Mouse (Mus musculus) embryonic fibroblast, embryonic 13.5 days (primary cell): ENCODE measurements around the gene Scgb1c1. TPM values are rescaled to one million over a fixed set of nuclear protein-coding genes. Genes with fewer than 3 reads are reported as not detected.
A peak's percentile ranks its signal among the peaks of the same experiment; 100 is the strongest.

Source experiments
- H3K27ac ChIP-seq: 2 replicates; pipeline ENCODE4 v1.5.1; 2012; ENCODE audit warnings: low read length, control low read depth, inconsistent platforms; ENCODE audit not compliant: insufficient read depth
- H3K4me1 ChIP-seq: 2 replicates; pipeline ENCODE4 v1.6.1; 2011; ENCODE audit warnings: low read length; ENCODE audit not compliant: control insufficient read depth, insufficient read depth
- H3K4me3 ChIP-seq: 2 replicates; pipeline ENCODE4 v1.5.1; 2011; ENCODE audit warnings: mild to moderate bottlenecking, control low read depth, low read length; ENCODE audit not compliant: insufficient read depth
- CTCF ChIP-seq: IDR thresholded peaks from 2 replicates; pipeline ENCODE4 v1.5.1; 2011; ENCODE audit warnings: mild to moderate bottlenecking, control low read depth, low read length, moderate library complexity, borderline replicate concordance; ENCODE audit not compliant: insufficient read depth
- POLR2A ChIP-seq: IDR thresholded peaks from 2 replicates; pipeline ENCODE4 v1.6.1; 2011; ENCODE audit warnings: low read depth, mild to moderate bottlenecking, control low read depth, low read length, moderate library complexity
- polyA plus RNA-seq: library from polyadenylated mRNA; stranded (reverse); fragments of >200 nt; gene quantifications from 2 replicates; pipeline ENCODE4 v1.2.4, GENCODE M21; 2011; ENCODE audit warnings: low read depth; ENCODE audit not compliant: missing spikeins, insufficient read length

Gene Scgb1c1
- not detected in 2 replicates for polyA plus RNA-seq

GRCm38 (mm10) chr7:140844905-140845665 is at the start of gene Scgb1c1:
Gene Scgb1c1 (plus strand): TSS chr7:140845547.
- no peak within 1 kb of the TSS for H3K4me3 ChIP-seq
- TF ChIP-seq CTCF (peak; percentile 83), POLR2A (no peak)
- no peak within 1 kb of the TSS for H3K27ac ChIP-seq
- H3K4me1 ChIP-seq: no peaks in the 10 kb centered on the region

DNA sequence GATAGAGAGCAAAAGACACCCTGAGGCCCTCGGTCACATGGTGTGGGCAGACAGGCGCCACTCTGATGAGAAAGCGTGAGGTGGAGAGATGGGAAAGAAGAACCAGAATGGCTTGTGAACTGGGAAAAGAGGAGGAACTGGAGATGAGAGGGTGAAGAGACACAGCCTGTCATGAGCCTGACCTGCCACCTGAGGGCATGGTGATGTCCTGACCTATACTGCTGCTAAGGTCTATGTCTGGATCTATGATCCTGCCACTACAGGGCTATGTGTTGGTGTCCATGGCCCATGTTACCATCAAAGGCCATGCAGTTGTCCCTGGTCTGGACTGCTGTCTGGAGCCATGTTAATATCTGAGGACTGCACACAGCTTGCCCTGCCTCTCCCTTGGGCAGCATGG is 47.7 kb upstream of the Scgb1c1 start:
- Histone ChIP-seq H3K27ac (no peak overlapping the region), H3K4me3 (no peak overlapping the region), H3K4me1 (no peaks in the 10 kb centered on the region)
- TF ChIP-seq POLR2A: no peak
- TF ChIP-seq CTCF: peak; percentile 21; the same call in 1 of the 2 replicates

GRCm38 (mm10) chr7:140798212-140798611 is 47.1 kb upstream of the Scgb1c1 start:
- no peak overlapping the region for H3K4me3 ChIP-seq
- H3K27ac ChIP-seq: no peak overlapping the region
- TF ChIP-seq CTCF (no peak), POLR2A (no peak)
- H3K4me1 ChIP-seq: no peaks in the 10 kb centered on the region

- H3K4me1 ChIP-seq: no peaks in the 10 kb centered on the region
- no peak overlapping the region for H3K4me3 ChIP-seq
- H3K27ac ChIP-seq: no peak overlapping the region
- TF ChIP-seq POLR2A (no peak), CTCF (no peak)
These were observed 42.7 kb upstream of the Scgb1c1 start for GRCm38 (mm10) chr7:140802629-140803028.

- no peaks in the 10 kb centered on the region for H3K4me1 ChIP-seq
- H3K4me3 ChIP-seq: no peak overlapping the region
- 0 out of 2 replicates have a peak, but pooled peaks have one; percentile 15 for TF ChIP-seq CTCF
- TF ChIP-seq POLR2A: no peak
- H3K27ac ChIP-seq: no peak overlapping the region
These were observed 39.6 kb upstream of the Scgb1c1 start for GRCm38 (mm10) chr7:140805704-140806103.

DNA sequence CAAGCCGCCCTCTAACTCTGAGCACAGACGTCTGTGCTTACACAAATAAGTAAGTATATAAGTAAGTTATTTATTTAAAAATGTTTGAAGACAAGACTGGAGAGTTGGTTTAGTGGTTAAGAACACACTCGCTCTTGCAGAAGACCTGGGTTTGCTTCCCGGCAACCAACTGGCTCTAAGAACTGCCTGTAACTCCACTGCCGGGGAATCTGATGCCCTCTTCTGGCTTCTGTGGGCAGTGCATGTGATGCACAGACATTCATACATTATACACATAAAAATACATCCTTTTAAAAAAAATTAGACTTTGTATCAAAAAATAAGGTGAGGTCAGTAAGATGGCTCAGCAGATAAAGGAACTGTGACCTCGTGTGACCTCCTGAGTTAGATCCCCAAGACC is 34.9 kb upstream of the Scgb1c1 start:
- Histone ChIP-seq H3K27ac (no peak overlapping the region), H3K4me1 (no peaks in the 10 kb centered on the region), H3K4me3 (no peak overlapping the region)
- no peak for TF ChIP-seq POLR2A
- no peak for TF ChIP-seq CTCF

DNA sequence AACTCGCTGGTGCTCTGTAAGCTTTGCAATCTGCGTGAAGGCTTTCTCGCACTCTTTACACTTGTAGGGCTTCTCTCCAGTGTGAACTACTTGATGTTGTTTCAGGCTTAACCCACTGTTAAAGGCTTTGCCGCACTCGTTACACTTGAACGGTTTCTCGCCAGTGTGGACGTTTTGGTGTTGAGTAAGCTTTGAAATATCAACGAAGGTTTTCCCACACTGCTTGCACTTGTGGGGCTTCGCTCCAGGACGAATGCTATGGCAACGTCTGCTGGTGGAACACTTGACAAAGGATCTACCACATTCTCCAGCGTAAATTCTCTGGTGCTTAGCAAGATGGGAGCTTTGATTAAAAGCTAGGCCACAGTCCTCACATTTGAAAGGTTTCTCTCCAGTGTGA is 33.6 kb upstream of the Scgb1c1 start:
- no peak overlapping the region for H3K27ac ChIP-seq
- TF ChIP-seq POLR2A (no peak), CTCF (no peak)
- H3K4me1 ChIP-seq: no peaks in the 10 kb centered on the region
- H3K4me3 ChIP-seq: no peak overlapping the region

DNA sequence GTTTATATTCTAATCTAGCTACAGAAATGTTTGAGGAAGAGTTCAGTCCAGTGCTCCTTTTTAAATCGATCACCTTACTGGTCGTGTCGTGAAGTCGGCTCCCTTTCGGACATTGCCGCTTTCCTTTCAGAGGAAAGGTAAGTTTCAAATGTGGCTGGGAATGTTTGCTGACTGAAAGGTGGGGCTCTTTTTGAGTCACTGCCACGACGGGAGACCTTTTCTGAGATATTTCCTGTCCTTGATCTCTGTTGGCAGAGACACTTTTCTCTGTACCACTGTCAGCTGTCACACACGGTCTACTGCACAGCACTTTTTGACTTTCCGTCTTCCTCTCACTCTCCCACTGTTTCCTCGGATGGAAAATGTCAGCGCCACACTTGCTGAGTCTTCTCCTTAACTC is 32.5 kb upstream of the Scgb1c1 start:
- Histone ChIP-seq H3K27ac (no peak overlapping the region), H3K4me3 (no peak overlapping the region), H3K4me1 (no peaks in the 10 kb centered on the region)
- no peak for TF ChIP-seq POLR2A
- TF ChIP-seq CTCF: no peak

DNA sequence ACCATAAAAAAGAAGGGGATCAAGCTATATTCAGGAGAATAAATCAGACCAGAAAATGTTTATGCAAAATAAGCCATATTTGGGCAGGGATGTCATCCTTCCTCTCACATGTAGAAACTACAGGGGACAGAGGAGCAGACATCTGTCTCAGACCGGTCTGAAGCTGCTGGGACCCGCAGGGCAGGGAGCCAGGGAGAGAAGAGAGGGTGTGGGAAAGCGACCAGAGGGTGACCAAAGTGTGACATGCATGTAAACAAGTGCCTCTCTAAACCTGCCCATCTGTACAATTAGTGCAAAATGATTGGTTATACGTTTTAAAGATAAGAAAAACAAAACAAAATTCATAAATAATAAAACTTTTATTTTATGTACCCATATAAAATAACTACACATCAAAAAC is 25.2 kb upstream of the Scgb1c1 start:
- Histone ChIP-seq H3K4me3 (no peak overlapping the region), H3K27ac (no peak overlapping the region), H3K4me1 (no peaks in the 10 kb centered on the region)
- TF ChIP-seq CTCF (no peak), POLR2A (no peak)

- H3K4me1 ChIP-seq: no peaks in the 10 kb centered on the region
- no peak for TF ChIP-seq CTCF
- no peak for TF ChIP-seq POLR2A
- H3K27ac ChIP-seq: no peak overlapping the region
- peak overlapping the region; percentile 39 for H3K4me3 ChIP-seq
These were observed 24.1 kb upstream of the Scgb1c1 start for GRCm38 (mm10) chr7:140821305-140821652.

- Histone ChIP-seq H3K4me3 (peak within 1 kb of the TSS; percentile 39), H3K4me1 (no peaks in the 10 kb centered on the region), H3K27ac (peak within 1 kb of the TSS; percentile 1; the same call in 1 of the 2 replicates)
- TF ChIP-seq CTCF (no peak), POLR2A (peak; percentile 56)
These were observed 23.6 kb upstream of the Scgb1c1 start, which contains the start of gene Zfp941 for GRCm38 (mm10) chr7:140821653-140822329. Gene Zfp941 (minus strand): TSS chr7:140822178.
